Mouse (Mus musculus): ENCODE measurements around the gene Gm11437.
A peak's percentile ranks its signal among the peaks of the same experiment; 100 is the strongest.

Gm11437 gene

GRCm38 (mm10) chr11:84145201-84145798 lies 22.0 kb downstream of the Gm11437 start:
- no peak for DNase-seq (ENCODE audit: low spot score)

- DNase-seq (ENCODE audit: low spot score) = no peak
These were observed 25.5 kb downstream of the Gm11437 start for GRCm38 (mm10) chr11:84141752-84142151.

- DNase-seq (ENCODE audit: low spot score) = no peak
These were observed 30.8 kb downstream of the Gm11437 start for GRCm38 (mm10) chr11:84136453-84136852.

- no peak for DNase-seq (ENCODE audit: low spot score)
These were observed 32.9 kb downstream of the Gm11437 start for GRCm38 (mm10) chr11:84134331-84134860.

GRCm38 (mm10) chr11:84129799-84130185 lies 37.5 kb downstream of the Gm11437 start:
- no peak for DNase-seq (ENCODE audit: low spot score)

- DNase-seq (ENCODE audit: low spot score) = peak; percentile 52
These were observed 38.1 kb downstream of the Gm11437 start, which contains the start of the genes Tada2a and Acaca for GRCm38 (mm10) chr11:84128943-84129798. TSS of gene Tada2a (minus strand) at chr11:84129600. TSS of gene Acaca (plus strand) at chr11:84129672.

DNA sequence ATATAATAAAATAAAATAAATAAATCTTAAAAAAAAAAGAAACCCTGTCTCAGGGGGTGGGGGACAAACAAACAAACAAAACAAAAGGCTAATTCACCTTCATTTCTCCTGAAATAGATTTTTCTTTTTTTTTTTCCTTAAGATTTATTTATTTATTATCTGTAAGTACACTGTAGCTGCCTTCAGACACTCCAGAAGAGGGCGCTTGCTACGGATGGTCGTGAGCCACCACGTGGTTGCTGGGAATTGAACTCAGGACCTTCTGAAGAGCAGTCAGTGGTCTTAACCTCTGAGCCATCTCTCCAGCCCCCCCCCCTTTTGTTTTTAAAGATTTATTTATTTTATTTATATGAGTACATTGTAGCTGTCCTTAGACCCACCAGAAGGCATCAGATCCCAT lies 39.3 kb downstream of the Gm11437 start:
- no peak for DNase-seq (ENCODE audit: low spot score)

DNA sequence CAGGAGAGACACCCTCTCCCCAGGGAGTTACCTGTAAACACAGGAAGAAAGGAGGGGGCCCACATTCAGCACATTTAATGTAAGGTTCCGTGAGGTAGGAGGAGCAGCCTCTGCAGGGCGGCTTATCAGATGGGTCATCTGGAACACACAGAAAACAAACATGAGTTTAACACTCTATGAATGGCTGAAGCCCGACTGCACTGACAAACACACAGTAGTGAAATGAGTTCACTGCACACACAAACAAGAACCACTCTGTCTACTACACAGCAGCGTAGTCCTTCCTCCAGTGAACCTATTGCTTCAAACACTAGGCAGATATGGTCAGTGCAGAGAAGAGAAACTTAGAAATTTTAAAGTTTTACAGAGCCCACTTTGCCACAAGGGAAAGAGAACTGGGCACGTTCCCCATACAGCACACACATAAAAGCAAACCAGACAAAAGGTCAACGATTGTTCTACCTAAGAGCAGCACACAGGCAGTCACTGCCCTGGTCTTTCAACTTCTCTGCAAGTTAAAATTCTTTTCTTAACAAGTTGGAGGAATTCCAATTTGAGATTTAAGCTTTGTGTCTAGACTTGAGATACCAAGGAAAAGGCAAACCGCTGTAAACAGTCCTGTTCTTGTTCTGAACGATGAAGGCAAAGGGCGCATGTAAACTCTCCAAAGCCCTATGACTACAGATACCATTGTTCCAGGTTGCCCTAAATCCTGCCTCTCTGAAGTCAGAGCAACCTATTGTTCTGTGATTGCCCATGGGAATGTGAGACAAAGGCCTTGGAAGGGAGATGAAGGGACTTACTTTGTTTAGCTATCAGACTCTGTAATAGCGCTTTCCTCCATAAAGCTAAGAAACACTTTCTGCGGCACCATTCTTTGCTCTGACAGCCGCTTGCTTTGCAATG lies 46.0 kb downstream of the Gm11437 start:
- DNase-seq (ENCODE audit: low spot score) = no peak

GRCm38 (mm10) chr11:84117431-84117830 lies 49.8 kb downstream of the Gm11437 start:
- DNase-seq (ENCODE audit: low spot score) = no peak

DNA sequence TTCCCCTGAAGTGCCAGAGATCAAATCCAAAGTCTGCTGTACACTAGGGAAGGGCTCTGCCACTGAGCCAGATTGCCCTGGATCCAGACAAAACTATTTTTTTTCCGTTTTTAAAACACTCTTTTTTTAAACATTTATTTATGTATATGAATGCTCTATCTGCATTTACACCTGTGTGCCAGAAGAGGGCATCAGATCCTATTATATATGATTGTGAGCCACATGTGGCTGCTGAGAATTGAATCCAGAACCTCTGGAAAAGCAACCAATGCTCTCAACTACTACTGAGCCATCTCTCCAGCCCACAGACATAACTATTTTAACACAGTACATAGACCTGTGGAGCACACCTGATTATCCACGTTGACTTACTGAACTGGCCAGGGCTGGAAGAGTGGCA lies 51.1 kb downstream of the Gm11437 start:
- no peak for DNase-seq (ENCODE audit: low spot score)

DNA sequence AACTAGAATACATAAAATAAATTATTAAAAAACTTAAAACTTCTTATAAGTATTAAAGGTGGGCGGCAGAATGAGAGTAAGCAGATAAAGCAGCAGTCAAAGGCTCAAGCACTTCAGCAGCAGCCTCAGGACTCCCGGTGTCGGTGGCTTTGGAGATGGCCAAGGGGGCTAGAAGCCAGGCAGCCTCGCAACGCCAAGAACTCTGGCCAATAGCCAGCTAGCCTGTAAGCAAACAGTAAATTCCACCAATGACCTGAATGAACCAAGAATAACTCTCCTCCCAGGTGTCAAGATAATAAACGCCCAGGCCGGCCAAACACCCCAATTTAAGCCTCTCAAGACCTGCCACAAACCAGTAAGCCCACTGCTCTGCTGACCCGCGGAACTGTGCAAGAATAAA lies 51.6 kb downstream of the Gm11437 start:
- no peak for DNase-seq (ENCODE audit: low spot score)

DNA sequence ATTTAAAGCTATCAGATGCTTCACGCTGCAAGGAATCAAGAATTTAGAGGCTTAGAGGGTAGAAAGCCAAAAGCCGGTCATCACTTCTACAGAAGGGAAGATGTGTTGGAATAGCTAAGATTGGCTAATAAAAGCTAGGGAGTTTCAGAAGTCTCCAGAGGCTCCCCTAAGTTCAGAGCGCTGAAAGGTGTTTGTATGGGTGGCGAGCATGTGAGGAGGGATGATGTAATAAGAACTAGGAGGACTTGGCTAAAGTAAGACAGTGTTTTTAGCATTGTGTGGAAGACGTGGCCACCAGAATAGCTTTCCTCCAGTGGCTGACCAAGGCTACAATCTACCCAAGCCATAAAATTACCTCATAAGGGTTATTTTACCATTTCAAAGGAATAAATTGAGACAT lies 53.7 kb downstream of the Gm11437 start:
- no peak for DNase-seq (ENCODE audit: low spot score)

- no peak for DNase-seq (ENCODE audit: low spot score)
These were observed 60.1 kb downstream of the Gm11437 start for GRCm38 (mm10) chr11:84107137-84107536.

DNA sequence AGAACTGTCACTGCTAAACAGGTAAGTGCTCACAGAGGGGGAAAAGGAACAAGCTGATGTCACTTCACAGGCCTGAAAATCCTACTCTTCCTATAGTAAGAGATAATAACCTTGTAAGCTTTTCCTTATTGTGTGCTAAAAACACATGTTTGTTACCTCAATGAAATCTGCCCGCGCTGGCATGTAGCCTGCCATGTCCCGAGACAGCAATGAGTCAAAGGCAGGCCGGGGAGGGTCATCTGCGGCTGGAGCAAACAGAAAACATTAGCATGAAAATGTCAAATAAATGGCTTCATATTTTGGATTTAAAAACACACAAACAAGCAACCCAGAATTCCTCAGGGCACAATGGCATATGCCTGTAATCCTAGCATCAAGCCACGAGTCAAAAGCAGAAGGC lies 63.2 kb downstream of the Gm11437 start:
- no peak for DNase-seq (ENCODE audit: low spot score)

GRCm38 (mm10) chr11:84101182-84101581 lies 66.1 kb downstream of the Gm11437 start:
- no peak for DNase-seq (ENCODE audit: low spot score)

All from ovary, adult 18-20 months (tissue).